Mouse (Mus musculus): Measurements from ENCODE around the gene Plcb1. TPM values are rescaled to one million over a fixed set of nuclear protein-coding genes. Genes with fewer than 3 reads are reported as not detected.

The Plcb1 gene
- polyA plus RNA-seq, 1 experiment from 2014 or later, result 11.4 TPM

DNA sequence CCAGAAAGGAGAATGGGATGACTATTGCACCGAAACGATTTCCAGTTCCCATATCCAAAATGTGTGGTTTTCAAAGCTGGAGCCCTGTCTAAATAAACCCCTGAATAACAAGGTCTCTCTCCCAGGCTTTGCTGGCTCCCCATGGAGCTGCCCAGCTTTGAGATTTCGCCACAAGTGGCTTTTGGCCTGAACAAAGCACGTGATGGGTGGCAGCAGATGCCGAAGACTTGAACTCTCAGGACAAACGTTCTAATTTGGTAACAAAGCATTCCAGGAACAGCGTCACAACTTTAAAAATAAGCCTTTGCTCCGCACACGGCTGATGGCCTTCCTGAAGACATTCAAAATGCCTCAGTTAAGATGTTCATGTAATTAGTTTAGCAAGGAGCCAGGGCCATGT is 706.9 kb downstream of the Plcb1 start:
- no peak overlapping the region for H3K4me2 ChIP-seq
- H3K27me3 ChIP-seq, result no peaks in the 10 kb centered on the region
- H3K4me3 ChIP-seq (replicated peaks), result no peak overlapping the region
- no peak for ATAC-seq (ENCODE audit: insufficient number of reproducible peaks, insufficient read depth, low FRiP score, low TSS enrichment, low read depth)
- H3K27ac ChIP-seq, result no peak overlapping the region
- no peaks in the 10 kb centered on the region for H3K4me1 ChIP-seq (replicated peaks)
- H3K9me3 ChIP-seq, result no peaks in the 10 kb centered on the region
- no peak overlapping the region for H3K9ac ChIP-seq (replicated peaks)
- H3K36me3 ChIP-seq, result no peaks in the 10 kb centered on the region
- 78% methylated on average over 9 of the region's 9 CpGs for WGBS

DNA sequence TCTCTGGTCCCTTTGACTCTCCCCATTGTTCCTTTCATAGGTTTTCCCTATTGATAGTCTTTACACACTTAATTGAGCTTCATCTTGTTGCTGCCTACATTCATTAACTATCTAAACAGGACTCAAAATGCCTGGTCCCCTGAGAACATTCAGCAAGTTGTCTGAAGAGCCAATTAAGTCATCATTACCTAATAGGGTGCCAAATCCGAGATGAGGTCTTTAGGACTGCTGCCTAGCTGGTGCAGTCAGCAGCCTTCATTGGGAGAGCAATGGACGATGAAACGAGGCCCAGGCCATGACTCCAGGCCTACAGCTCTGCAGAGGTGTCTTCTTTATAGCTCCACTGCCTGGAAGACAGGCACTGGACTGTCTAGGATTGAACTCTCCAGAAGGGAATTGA is 710.7 kb downstream of the Plcb1 start:
- no peak overlapping the region for H3K9ac ChIP-seq (replicated peaks)
- WGBS, result 34% methylated on average over 3 of the region's 3 CpGs
- ATAC-seq (ENCODE audit: insufficient number of reproducible peaks, insufficient read depth, low FRiP score, low TSS enrichment, low read depth), result no peak
- no peak overlapping the region for H3K4me3 ChIP-seq (replicated peaks)
- H3K4me1 ChIP-seq (replicated peaks), result no peaks in the 10 kb centered on the region
- H3K36me3 ChIP-seq, result no peaks in the 10 kb centered on the region
- H3K4me2 ChIP-seq, result no peak overlapping the region
- H3K9me3 ChIP-seq, result no peaks in the 10 kb centered on the region
- H3K27ac ChIP-seq, result no peak overlapping the region
- no peaks in the 10 kb centered on the region for H3K27me3 ChIP-seq

- Histone ChIP-seq H3K27me3 (no peaks in the 10 kb centered on the region), H3K9me3 (no peaks in the 10 kb centered on the region), H3K4me2 (no peak overlapping the region), H3K4me1 (replicated peaks) (no peaks in the 10 kb centered on the region), H3K4me3 (replicated peaks) (no peak overlapping the region), H3K27ac (no peak overlapping the region), H3K9ac (replicated peaks) (no peak overlapping the region), H3K36me3 (no peaks in the 10 kb centered on the region)
- WGBS, result 72% methylated on average over 2 of the region's 2 CpGs
- no peak for ATAC-seq (ENCODE audit: insufficient number of reproducible peaks, insufficient read depth, low FRiP score, low TSS enrichment, low read depth)
Observed at GRCm38 (mm10) chr2:135497251-135497650, 711.4 kb downstream of the Plcb1 start.

GRCm38 (mm10) chr2:135500872-135501271 is 715.0 kb downstream of the Plcb1 start:
- Histone ChIP-seq H3K27ac (no peak overlapping the region), H3K9ac (replicated peaks) (no peak overlapping the region), H3K9me3 (no peaks in the 10 kb centered on the region), H3K27me3 (no peaks in the 10 kb centered on the region), H3K4me2 (no peak overlapping the region), H3K4me3 (replicated peaks) (no peak overlapping the region), H3K4me1 (replicated peaks) (no peaks in the 10 kb centered on the region), H3K36me3 (no peaks in the 10 kb centered on the region)
- ATAC-seq (ENCODE audit: insufficient number of reproducible peaks, insufficient read depth, low FRiP score, low TSS enrichment, low read depth), result no peak
- WGBS, result 18% methylated on average over 2 of the region's 2 CpGs

- Histone ChIP-seq H3K27ac (no peak overlapping the region), H3K9me3 (no peaks in the 10 kb centered on the region), H3K9ac (replicated peaks) (no peak overlapping the region), H3K27me3 (no peaks in the 10 kb centered on the region), H3K4me1 (replicated peaks) (no peaks in the 10 kb centered on the region), H3K4me3 (replicated peaks) (no peak overlapping the region), H3K36me3 (no peaks in the 10 kb centered on the region), H3K4me2 (no peak overlapping the region)
- WGBS, result 87% methylated on average over 4 of the region's 4 CpGs
- no peak for ATAC-seq (ENCODE audit: insufficient number of reproducible peaks, insufficient read depth, low FRiP score, low TSS enrichment, low read depth)
Observed at GRCm38 (mm10) chr2:135503328-135503997, 717.6 kb downstream of the Plcb1 start.

DNA sequence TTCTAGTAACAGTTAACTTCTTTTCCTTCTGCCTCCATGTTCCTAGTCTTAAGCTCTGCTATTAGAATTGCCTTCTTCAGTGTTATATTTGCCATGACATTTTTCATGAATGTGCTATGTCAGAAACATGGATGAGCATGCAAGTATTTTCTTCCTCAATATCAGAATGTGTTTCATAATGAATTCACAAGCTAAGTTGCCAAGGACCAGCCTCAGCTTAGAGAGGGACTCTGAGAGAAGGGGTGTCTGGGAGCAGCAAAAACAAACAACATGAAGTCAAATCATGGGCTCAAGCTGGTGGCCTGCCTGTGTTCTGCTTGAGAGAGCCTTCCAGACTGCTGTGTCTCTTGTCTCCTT is 718.1 kb downstream of the Plcb1 start:
- H3K4me1 ChIP-seq (replicated peaks), result no peaks in the 10 kb centered on the region
- H3K4me2 ChIP-seq, result no peak overlapping the region
- H3K27ac ChIP-seq, result no peak overlapping the region
- H3K36me3 ChIP-seq, result no peaks in the 10 kb centered on the region
- ATAC-seq (ENCODE audit: insufficient number of reproducible peaks, insufficient read depth, low FRiP score, low TSS enrichment, low read depth), result no peak
- H3K9ac ChIP-seq (replicated peaks), result no peak overlapping the region
- no peaks in the 10 kb centered on the region for H3K27me3 ChIP-seq
- H3K4me3 ChIP-seq (replicated peaks), result no peak overlapping the region
- H3K9me3 ChIP-seq, result no peaks in the 10 kb centered on the region

- no peaks in the 10 kb centered on the region for H3K36me3 ChIP-seq
- H3K27ac ChIP-seq, result no peak overlapping the region
- no peaks in the 10 kb centered on the region for H3K9me3 ChIP-seq
- H3K4me1 ChIP-seq (replicated peaks), result no peaks in the 10 kb centered on the region
- ATAC-seq (ENCODE audit: insufficient number of reproducible peaks, insufficient read depth, low FRiP score, low TSS enrichment, low read depth), result no peak
- H3K4me2 ChIP-seq, result no peak overlapping the region
- no peaks in the 10 kb centered on the region for H3K27me3 ChIP-seq
- WGBS, result 75% methylated on average over 1 of the region's 1 CpGs
- H3K9ac ChIP-seq (replicated peaks), result no peak overlapping the region
- no peak overlapping the region for H3K4me3 ChIP-seq (replicated peaks)
Observed at GRCm38 (mm10) chr2:135507111-135507510, 721.2 kb downstream of the Plcb1 start.

- H3K4me2 ChIP-seq, result no peak overlapping the region
- H3K9ac ChIP-seq (replicated peaks), result no peak overlapping the region
- H3K4me3 ChIP-seq (replicated peaks), result no peak overlapping the region
- H3K27ac ChIP-seq, result no peak overlapping the region
- H3K36me3 ChIP-seq, result no peaks in the 10 kb centered on the region
- no peaks in the 10 kb centered on the region for H3K4me1 ChIP-seq (replicated peaks)
- no peaks in the 10 kb centered on the region for H3K9me3 ChIP-seq
- ATAC-seq (ENCODE audit: insufficient number of reproducible peaks, insufficient read depth, low FRiP score, low TSS enrichment, low read depth), result no peak
- 78% methylated on average over 2 of the region's 2 CpGs for WGBS
- H3K27me3 ChIP-seq, result no peaks in the 10 kb centered on the region
Observed at GRCm38 (mm10) chr2:135518956-135519355, 733.1 kb downstream of the Plcb1 start.

Other genes with a start within 250 kb of the Plcb1 start
- gene Hao1, start 231.7 kb upstream of the Plcb1 start, polyA plus RNA-seq (2016; fragmentation: Nextera tagmentation; extraction: Ambion mirVana), result not detected in 2 replicates
- 25.5 and 25.9 TPM in 2 replicates for gene Tmx4, start 141.9 kb upstream of the Plcb1 start, polyA plus RNA-seq (2016; fragmentation: Nextera tagmentation; extraction: Ambion mirVana)

Data from limb, embryonic 12.5 days (tissue).